Mouse (Mus musculus): Measurements from ENCODE around the gene Cwh43.
A peak's percentile ranks its signal among the peaks of the same experiment; 100 is the strongest.
"Not testable (repeated sequence)": the region's sequence is repeated elsewhere in the genome, so short reads cannot be mapped to it uniquely, and the experiment has no call there.

Cwh43 gene

GRCm38 (mm10) chr5:73468462-73469433, 62.9 kb downstream of the Cwh43 start:
- no peak for ATAC-seq (ENCODE audit: insufficient number of reproducible peaks, low FRiP score, low TSS enrichment)

- ATAC-seq (ENCODE audit: insufficient number of reproducible peaks, low FRiP score, low TSS enrichment) = no peak
Measured at GRCm38 (mm10) chr5:73474412-73475405, 68.8 kb downstream of the Cwh43 start.

- no peak for ATAC-seq (ENCODE audit: insufficient number of reproducible peaks, low FRiP score, low TSS enrichment)
Measured at GRCm38 (mm10) chr5:73480700-73481099, 74.8 kb downstream of the Cwh43 start, which contains the start of gene Dcun1d4. TSS of gene Dcun1d4 (plus strand) at chr5:73481000.

GRCm38 (mm10) chr5:73481401-73481800, 75.5 kb downstream of the Cwh43 start:
- no peak; the same call in 1 of the 2 replicates for ATAC-seq (ENCODE audit: insufficient number of reproducible peaks, low FRiP score, low TSS enrichment)

GRCm38 (mm10) chr5:73482381-73482780, 76.5 kb downstream of the Cwh43 start:
- ATAC-seq (ENCODE audit: insufficient number of reproducible peaks, low FRiP score, low TSS enrichment) = not testable (repeated sequence)

- ATAC-seq (ENCODE audit: insufficient number of reproducible peaks, low FRiP score, low TSS enrichment) = no peak
Measured at GRCm38 (mm10) chr5:73484016-73484615, 78.2 kb downstream of the Cwh43 start.

- no peak for ATAC-seq (ENCODE audit: insufficient number of reproducible peaks, low FRiP score, low TSS enrichment)
Measured at GRCm38 (mm10) chr5:73486451-73486850, 80.6 kb downstream of the Cwh43 start.

GRCm38 (mm10) chr5:73489915-73490314, 84.0 kb downstream of the Cwh43 start:
- ATAC-seq (ENCODE audit: insufficient number of reproducible peaks, low FRiP score, low TSS enrichment) = no peak

GRCm38 (mm10) chr5:73490596-73491073, 84.8 kb downstream of the Cwh43 start:
- peak; percentile 96 for ATAC-seq (ENCODE audit: insufficient number of reproducible peaks, low FRiP score, low TSS enrichment)

- ATAC-seq (ENCODE audit: insufficient number of reproducible peaks, low FRiP score, low TSS enrichment) = peak; percentile 2; the same call in 1 of the 2 replicates
Measured at GRCm38 (mm10) chr5:73491074-73491836, 85.4 kb downstream of the Cwh43 start.

- peak; percentile 71 for ATAC-seq (ENCODE audit: insufficient number of reproducible peaks, low FRiP score, low TSS enrichment)
Measured at GRCm38 (mm10) chr5:73491837-73492720, 86.2 kb downstream of the Cwh43 start.

- no peak for ATAC-seq (ENCODE audit: insufficient number of reproducible peaks, low FRiP score, low TSS enrichment)
Measured at GRCm38 (mm10) chr5:73497401-73497800, 91.5 kb downstream of the Cwh43 start.

GRCm38 (mm10) chr5:73498559-73498958, 92.7 kb downstream of the Cwh43 start:
- no peak for ATAC-seq (ENCODE audit: insufficient number of reproducible peaks, low FRiP score, low TSS enrichment)

- ATAC-seq (ENCODE audit: insufficient number of reproducible peaks, low FRiP score, low TSS enrichment) = no peak
Measured at GRCm38 (mm10) chr5:73500867-73501440, 95.1 kb downstream of the Cwh43 start.

- no peak for ATAC-seq (ENCODE audit: insufficient number of reproducible peaks, low FRiP score, low TSS enrichment)
Measured at GRCm38 (mm10) chr5:73502422-73502821, 96.5 kb downstream of the Cwh43 start.

All from cerebellum, adult (tissue).